Mouse (Mus musculus): ENCODE results near the gene Cnr2.

GRCm38 (mm10) chr4:135920304-135921241 lies 25.4 kb downstream of the Cnr2 start, which contains the start of gene Fuca1:
- TF ChIP-seq POLR2A (IDR thresholded peaks at IDR 0.05; ENCODE audit: control insufficient read depth, low read depth, low read length) (peak; percentile 73), CTCF (IDR thresholded peaks at IDR 0.05; ENCODE audit: control insufficient read depth, insufficient read depth, insufficient replicate concordance, low read depth, low read length) (peak; percentile 81)
